Mouse (Mus musculus): ENCODE data around the gene Pms1.

GRCm38 (mm10) chr1:53210136-53210535 lies 86.7 kb downstream of the Pms1 start:
- TF ChIP-seq POLR2A (IDR thresholded peaks at IDR 0.05; ENCODE audit: extremely low read depth, insufficient read depth, low read length), result no peak
- TF ChIP-seq CTCF (IDR thresholded peaks at IDR 0.05; ENCODE audit: low read depth, low read length), result no peak
